Mouse (Mus musculus) gastrocnemius, adult 18-20 months (tissue): Measurements from ENCODE around the gene U2af1l4. TPM values are rescaled to one million over a fixed set of nuclear protein-coding genes. Genes with fewer than 3 reads are reported as not detected.
A peak's percentile ranks its signal among the peaks of the same experiment; 100 is the strongest.

Experiments used
- DNase-seq: peaks from one replicate; pipeline ENCODE4 v3.0.0; 2021; ENCODE audit warnings: low spot score
- total RNA-seq, 2 experiments: library from RNA; stranded (reverse); gene quantifications; 2 replicates each; pipeline ENCODE4 v1.2.3; 2021

The U2af1l4 gene
- total RNA-seq, 2 experiments from 2014 or later = 50.9 to 53.6 TPM

DNA sequence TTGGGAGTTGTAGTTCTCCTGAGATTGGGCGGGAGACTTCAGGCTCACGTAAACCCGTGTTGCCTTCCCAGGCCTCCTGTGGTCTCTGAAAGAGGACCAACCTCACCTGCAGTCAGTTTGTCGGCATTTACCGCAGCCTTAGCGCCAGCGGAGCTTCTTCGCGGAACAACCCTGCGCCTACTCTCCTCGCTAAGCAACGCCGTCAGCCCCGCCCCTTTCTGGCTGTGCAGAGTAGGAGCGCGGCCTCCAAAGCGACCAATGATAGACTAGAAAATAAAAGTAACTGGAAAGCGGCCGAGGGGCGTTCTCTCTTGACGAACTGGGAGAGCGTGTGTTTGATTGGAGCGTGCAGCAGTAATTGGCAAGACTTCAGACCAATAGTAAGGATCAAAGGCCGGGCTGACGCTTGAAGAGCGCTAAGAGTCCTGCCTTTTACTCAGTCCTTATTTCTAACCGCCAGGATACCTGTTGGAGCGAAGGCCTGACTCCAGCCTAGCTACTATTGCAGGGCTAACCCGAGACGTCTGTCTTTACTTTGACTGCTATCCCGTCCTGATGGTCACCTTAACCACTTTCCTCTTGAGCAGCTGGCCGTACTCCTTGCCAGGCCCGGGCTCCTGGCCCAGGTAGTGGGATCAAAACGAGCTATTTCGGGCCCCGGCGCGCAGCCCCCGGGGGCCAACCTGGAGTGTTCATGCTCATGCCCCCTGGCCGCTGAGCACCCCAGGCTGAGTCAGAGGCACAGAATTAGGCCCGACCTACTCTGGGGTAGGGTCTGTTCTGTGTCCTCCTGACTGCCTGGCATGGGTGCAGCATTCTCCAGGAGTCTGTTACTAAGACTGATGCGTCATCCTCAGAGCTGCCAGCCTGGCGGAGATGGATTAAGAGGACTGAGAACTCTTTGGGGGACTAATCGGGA, 10.7 kb upstream of the U2af1l4 start, which contains the start of the genes Hspb6 and Proser3:
TSS of gene Hspb6 (plus strand) at position 77 of the 919 bp plus-strand sequence.
TSS of gene Proser3 (minus strand) at position 198 of the 919 bp plus-strand sequence.
- DNase-seq = peak; percentile 97

DNA sequence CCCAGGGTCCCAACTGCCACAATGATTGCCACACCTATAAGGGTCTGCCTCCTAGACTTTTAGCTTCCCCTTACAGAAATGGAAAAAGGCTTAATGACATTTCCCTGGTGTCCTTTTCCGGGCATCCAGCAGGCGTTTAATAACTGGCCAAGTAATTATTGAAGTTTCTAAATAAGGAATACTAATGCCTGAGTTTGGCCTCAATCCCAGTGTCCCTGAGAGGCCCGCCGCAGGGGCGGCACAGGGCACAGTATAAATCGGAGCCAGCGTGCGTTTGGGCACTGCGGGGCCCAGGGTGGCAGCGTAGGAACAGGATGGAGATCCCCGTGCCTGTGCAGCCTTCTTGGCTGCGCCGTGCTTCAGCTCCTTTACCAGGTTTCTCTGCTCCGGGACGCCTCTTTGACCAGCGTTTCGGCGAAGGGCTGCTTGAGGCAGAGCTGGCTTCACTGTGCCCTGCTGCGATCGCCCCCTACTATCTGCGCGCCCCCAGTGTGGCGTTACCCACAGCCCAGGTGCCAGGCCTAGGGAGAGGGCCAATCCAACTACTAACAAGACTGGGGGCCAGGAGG, 10.0 kb upstream of the U2af1l4 start:
- peak; percentile 81 for DNase-seq

DNA sequence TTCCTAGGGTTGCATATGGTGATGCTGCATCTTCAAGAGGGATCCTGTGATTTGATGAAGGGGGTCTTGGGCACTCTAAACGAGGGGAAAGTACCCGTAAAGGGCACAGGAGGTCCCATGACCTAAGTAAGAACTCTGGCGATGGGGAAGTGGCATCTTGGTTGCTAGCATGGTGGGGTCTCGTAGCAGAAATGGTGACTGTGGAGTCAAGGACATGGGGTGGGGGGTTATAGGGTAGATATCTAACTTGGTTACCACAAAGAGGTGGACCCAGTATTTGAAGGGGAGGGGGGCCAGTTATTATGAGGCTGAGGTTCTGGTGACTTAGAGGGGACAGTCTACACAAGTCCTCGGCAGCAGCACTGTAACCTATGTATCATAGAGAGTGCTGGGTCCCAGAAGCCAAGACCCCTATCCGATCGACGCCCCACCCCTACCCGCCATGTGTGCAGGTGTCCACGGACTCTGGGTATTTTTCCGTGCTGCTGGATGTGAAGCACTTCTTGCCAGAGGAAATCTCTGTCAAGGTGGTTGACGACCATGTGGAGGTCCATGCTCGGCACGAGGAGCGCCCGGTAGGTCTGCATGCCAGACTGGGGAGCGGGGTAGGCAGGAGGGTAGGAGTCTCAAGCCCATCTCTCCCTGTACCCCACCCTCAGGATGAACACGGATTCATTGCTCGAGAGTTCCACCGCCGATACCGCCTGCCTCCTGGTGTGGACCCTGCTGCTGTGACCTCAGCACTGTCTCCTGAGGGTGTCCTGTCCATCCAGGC, 9.1 kb upstream of the U2af1l4 start:
- no peak for DNase-seq

DNA sequence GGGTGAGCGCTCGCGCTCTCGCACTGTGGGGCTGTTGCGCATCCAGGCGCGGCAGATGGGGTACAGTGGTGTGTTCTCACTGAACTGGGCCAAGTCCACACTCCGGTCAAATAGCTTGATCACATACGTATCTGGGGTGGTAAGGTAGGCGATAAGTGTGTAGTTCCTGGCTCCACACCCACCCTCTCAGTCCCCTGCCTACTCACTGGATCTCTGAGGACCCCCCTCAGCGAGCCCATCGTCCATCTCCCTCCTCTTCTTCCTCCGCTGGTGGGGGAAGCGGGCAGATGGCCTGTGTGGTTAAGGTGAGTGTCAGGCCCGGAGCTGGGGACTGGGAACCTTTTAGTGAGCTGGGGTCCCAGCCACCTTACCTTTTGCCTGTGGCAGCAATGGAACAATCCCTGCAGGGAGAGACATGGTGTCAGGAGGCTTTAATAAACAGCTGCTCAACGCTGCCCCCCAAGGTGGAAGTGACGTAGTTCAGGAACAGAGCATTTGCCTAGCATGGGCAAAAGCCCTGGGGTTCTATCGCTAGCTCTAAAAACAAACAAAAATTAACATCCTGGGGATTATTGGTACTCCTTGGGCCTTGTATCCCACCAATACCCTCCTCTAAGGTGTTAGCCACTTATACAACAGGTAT, 6.1 kb upstream of the U2af1l4 start:
- DNase-seq = no peak

DNA sequence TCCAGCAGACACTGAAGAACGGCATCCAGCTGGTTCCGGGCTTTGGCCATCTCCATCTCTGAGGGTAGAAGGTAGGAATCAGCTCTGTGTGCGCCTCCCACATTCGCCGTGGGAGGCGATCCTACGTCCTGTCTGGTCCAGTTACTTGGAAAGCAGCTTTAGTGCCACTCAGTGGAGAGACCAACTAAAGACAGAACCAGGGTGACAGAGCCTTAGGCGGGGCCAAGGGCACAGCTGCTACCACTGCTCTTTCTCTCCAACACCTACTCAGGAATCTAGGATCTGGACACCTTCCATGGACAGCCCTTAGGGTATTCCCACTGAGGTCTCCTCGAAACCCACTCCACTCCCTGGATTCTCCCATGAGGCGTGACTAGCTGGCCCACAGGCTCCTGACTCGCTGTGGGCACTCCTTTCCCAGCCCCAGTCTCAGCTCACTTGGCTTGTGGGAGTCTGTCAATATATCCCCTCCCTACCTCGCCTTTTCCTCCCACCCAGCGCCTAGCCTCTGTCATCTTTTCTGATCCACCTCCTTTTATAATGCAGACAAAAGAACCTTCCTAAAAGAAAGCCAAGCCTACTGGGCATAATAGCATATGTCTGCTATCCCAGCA, 5.1 kb upstream of the U2af1l4 start:
- DNase-seq = no peak

DNA sequence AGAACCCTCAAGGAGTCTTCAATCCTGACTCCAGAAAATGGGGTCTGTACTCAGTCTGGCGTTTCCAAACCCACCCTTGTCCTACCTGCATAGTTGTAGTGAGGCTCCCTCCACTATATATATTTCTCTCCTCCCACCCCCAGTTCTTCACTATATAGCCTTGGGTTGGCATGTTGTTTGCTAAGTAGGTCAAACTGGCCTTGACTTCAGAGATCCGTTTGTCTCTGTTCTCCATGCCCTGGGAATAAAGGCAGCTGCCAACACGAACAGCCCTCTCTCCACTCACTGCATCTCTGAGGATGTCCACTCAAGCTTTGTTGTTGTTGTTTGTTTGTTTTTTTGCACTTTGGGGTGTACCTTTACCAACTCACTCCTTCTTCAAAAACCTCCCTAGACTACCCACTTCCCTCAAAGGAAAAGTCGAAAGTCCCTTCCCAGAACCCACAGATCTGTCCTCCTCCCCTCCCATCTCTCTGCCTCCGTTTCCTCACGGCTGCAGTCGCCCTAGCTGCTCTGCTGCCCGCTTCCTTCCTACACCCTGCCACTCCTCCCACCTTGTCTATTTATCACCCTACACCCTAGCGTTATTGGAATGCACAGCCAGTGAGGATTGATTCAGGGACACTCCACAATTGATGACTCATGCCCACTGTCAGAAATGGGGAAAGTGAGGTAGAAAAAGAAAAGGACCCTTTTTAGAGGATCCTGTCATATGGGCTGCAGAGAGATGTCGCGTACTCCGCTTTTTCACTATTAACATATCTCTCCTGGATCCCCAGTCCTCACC, 4.3 kb upstream of the U2af1l4 start:
- no peak for DNase-seq

DNA sequence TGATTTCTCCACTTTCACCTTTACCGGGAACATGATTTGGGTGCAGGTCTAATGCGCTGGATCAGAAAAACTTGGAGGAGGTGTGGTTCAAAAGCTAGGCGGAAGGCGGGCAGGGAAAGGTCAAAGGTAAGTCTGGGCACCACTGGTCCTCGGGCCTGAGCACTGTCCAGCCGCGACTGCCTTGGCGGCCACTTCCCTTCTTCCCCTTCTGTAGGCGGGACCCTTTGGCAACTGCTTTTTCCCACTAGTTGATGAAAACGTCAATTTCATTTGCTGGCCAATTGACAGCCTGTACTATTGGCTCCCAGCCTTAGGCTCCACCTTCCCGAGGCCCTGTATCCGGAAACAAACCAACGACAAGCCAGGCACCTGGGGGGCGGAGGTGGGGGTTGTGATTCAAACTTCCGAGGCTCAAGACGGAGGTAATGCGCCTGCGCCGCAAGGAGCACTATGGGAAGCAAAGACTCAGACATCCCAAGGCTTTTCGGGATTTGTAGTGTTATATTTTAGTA, 3.6 kb upstream of the U2af1l4 start, which contains the start of gene Lin37:
TSS of gene Lin37 (minus strand) at position 396 of the 512 bp plus-strand sequence.
- DNase-seq = peak; percentile 98

DNA sequence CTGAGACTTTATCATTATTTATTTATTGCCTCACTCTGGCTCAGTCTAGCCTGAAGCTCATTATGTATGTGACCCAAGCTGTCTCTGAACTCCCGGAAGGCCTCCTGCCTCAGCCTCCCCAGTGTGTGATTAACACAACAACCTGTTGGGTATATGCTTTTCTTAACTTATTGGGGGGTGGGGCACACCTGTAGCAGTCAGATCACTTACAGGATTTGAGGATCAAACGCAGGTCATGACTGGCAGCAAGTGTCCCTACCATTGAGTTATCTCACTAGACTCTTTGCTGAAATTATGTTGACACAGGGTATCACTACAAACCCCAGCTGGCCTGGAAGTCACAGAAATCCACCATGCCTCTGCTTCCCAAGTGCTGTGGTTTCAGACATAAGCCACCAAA, 2.8 kb upstream of the U2af1l4 start:
- DNase-seq = no peak

DNA sequence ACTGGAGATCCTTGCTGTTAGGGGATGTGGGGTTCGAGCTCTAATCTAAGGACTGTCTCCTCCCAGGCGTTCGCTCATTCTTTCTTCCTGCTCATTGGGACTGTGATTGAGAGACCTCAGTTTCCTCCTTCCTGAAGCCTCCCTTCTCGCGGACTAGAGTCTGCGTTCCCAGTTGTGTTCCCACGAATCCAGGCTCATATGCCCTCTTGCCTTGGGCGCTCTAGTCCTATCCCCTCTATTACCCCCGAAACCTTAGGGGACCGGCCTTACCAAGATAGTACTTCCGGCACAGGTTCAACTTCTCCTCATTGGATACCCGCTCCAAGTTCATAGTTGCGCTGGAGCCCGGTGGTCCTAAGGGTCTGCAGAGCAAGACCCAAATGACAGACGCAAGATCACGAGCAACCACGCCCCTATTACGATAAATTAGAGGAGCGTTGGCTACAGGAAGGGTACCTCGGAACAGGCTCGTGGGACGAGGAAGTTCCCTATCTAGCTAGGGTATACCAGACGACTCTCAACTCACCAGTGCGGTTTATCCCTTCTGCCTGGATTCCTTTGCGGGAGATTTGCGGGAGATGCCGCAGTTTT, 480 bp upstream of the U2af1l4 start:
- DNase-seq = no peak

DNA sequence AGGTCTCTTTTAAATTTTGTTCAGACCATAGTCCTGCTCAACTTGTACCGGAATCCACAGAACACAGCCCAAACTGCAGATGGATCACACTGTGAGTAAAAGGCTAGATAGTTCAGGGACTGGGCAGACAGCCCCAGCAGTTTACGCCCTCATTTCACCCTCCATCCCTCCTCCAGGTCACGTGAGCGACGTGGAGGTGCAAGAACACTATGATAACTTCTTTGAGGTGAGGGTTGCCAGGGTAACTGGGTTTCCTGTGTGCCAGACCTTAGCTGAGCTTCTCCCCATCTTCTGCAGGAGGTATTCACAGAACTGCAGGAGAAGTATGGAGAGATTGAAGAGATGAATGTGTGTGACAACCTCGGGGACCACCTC, 792 bp downstream of the U2af1l4 start:
- DNase-seq = no peak

DNA sequence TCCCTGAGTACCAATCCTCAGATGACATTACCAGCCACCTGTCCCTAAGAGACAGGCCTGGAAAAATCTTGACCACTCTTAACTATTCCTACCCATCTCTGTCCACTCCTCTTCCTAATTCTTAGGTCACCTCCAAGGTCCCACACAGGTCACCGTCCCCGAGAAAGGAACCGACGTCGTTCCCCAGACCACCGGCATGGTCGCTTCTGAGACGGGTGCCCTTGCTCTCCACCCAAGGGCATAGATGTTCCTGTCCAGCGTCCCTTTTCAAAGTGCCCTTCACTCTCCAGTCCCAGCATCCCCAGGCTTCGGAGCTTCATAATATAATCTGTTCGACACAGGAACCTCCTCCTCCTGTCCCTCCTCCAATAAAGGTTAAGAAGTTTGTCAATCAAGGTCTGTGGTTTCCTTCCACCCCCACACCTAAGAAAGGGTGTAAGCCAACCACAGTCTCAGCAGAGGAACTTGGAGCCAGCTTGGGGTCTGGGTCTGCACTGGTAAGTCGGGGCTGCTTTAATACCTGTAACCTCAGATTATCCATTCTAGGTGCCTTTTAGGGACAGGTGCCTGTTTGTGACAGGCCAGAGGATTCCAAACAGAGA, 2.0 kb downstream of the U2af1l4 start, which contains the start of gene Igflr1:
TSS of gene Igflr1 (plus strand) at position 458 of the 602 bp plus-strand sequence.
- DNase-seq = no peak

DNA sequence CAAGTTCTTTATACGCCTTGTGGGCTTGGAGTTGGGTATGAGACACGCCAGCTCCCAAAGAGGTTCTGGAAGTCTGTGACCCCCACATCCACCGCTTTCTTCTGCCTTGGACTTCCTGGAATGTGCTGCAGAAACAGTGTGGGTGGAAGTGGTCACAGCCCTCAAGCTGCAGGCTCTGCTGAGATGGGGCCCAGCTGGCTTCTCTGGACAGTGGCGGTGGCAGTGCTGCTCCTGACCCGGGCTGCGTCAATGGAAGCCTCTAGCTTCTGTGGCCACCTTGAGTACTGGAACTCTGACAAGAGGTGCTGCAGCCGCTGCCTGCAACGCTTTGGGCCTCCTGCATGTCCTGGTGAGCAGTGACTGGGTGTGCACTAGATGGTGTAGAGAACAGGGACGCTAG, 2.9 kb downstream of the U2af1l4 start:
- no peak for DNase-seq

DNA sequence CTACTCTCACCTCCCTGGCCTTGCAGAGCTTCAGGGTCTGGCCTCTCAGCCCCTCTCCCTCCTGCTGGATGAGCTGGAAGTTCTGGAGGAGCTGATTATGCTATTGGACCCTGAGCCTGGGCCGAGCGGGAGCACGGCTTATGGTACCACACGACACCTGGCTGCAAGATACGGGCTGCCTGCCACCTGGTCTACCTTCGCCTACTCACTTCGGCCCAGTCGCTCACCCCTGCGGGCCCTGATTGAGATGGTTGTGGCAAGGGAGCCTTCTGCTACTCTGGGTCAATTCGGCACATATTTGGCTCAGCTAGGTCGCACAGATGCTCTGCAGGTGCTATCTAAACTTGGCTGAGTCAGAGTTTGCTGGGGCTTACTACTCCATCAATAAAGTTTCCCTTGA, 4.5 kb downstream of the U2af1l4 start:
- no peak for DNase-seq

DNA sequence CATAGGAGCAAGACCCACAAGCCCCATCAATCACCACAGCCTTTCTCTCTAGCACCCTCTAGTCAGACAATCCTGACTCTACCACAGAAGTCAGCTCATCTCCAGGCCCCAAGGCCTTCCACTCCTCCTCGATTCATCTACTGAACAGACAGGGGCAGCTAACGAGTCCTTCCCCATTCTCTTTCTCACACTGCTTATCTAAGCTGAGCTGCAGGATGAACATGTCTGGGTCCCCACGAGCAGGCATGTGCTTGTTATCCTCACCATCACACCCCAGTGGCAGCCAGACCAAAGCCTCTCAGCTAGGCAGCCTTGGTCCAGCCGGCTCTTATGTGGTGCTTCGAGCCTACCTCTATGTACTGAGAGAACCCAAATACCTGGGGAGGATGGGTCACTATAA, 9.3 kb downstream of the U2af1l4 start:
- DNase-seq = no peak

DNA sequence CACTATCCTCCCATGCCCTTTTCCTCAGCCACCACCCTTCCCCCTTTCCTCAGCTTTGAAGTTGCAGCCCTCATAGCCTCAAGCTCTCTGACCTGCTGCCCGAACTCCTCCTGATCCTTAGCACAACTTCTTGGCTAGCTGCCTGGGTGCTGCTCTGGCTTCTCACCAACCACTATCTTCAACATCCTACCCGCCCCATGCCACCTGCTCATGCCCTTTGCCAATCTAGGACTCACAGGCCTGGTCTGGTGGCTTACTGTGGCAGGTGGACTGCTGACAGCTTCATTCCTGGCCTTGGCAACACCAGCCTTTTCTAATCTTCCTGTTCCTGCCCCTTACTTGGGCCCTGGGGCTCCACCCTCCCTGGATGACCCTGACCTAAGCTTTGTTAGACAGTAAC, 9.9 kb downstream of the U2af1l4 start:
- peak; percentile 91 for DNase-seq

DNA sequence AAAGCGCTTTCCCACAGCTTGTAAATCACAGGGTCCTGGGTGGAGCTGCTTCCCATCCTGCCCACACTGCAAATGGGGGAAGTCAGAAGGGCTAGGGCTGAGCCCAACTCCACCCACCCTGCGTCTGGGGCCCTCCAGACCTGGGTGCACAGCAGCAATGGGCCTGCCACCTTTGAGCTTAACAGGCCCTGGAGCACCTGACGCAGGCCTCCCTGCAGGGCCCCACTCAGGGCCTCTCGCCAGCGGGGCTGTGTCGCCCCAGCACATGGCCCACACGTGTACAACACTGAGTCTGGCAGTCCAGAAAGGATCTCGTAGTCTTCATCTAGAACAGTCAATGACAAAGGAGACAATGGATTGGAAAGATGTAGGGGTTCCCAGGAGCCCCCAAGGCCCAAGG, 16.8 kb downstream of the U2af1l4 start:
- DNase-seq = no peak

DNA sequence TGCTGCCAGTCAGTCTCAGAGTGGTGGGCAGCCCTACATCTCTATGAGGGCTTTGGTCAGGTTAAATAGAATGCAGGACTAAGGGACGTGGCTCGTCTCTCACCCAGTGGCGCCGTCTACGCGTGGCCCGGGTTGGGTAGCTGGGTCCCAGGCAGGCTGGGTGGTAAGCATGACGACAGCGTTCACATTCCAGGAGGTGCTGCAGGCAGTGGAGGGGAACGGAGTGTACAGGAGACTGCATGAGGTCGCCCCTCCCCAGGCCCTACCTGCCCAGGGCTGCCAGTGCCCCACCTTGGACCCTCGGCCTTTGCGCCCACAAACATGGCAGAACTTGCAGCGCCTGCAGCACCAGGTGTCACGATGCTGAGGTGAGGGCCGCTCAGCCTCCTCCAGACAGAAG, 18.4 kb downstream of the U2af1l4 start:
- DNase-seq = no peak

DNA sequence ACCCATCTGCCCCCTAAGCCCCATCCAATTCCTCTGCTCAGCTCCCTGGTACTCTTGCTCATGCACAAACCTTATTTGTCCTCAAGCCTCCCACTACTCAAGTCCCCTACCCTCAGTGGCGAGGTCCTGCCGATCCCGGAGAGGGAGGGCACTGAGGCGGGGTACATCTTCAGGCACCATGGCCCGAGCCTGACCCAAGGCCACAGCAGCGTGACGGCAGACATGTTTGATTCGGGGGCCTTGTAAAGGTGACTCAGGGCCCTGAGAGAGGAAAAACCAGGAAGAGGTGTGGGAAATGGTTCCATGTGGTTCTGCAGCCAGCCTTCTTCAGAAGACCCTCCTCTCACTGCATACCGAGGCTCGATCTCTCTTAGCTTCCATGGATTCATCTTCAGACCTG, 21.2 kb downstream of the U2af1l4 start:
- DNase-seq = no peak

DNA sequence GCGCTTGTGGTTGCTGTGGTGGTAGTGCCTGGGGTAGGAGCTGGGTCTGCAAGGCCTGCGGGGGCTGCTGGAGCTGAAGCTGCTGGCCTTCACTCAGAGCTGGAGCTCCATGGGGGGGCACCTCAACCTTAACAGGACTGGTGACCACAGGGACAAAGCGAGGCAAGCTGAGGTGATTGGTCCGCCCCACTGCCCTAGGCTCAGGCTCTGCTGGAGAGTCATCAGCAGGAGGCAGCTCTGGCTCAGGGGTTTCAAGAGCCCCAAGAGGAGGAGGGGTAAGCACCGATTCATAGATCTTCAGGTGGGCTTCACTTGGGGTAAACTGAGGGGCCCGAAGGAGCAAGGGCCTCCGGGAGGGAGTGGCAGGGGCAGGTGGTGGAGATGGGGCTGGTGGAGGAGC, 22.1 kb downstream of the U2af1l4 start:
- DNase-seq = no peak
